Mouse (Mus musculus): Measurements from ENCODE around the gene Urgcp. TPM values are rescaled to one million over a fixed set of nuclear protein-coding genes. Genes with fewer than 3 reads are reported as not detected.

Urgcp gene
- total RNA-seq, 2 experiments from 2014 or later: 38.8 to 48.7 TPM

- DNase-seq (ENCODE audit: low spot score): no peak
Measured at GRCm38 (mm10) chr11:5715630-5716105, 46.5 kb downstream of the Urgcp start, which contains the start of gene Mrps24. TSS of gene Mrps24 (minus strand) at chr11:5715680.

- DNase-seq (ENCODE audit: low spot score): no peak
Measured at GRCm38 (mm10) chr11:5715179-5715578, 47.0 kb downstream of the Urgcp start.

GRCm38 (mm10) chr11:5707530-5708353 lies 54.4 kb downstream of the Urgcp start:
- peak; percentile 89 for DNase-seq (ENCODE audit: low spot score)

GRCm38 (mm10) chr11:5706874-5707529 lies 55.2 kb downstream of the Urgcp start:
- no peak for DNase-seq (ENCODE audit: low spot score)

- no peak for DNase-seq (ENCODE audit: low spot score)
Measured at GRCm38 (mm10) chr11:5705972-5706371, 56.2 kb downstream of the Urgcp start.

GRCm38 (mm10) chr11:5703341-5703740 lies 58.8 kb downstream of the Urgcp start:
- no peak for DNase-seq (ENCODE audit: low spot score)

GRCm38 (mm10) chr11:5702957-5703332 lies 59.2 kb downstream of the Urgcp start:
- DNase-seq (ENCODE audit: low spot score): no peak

DNA sequence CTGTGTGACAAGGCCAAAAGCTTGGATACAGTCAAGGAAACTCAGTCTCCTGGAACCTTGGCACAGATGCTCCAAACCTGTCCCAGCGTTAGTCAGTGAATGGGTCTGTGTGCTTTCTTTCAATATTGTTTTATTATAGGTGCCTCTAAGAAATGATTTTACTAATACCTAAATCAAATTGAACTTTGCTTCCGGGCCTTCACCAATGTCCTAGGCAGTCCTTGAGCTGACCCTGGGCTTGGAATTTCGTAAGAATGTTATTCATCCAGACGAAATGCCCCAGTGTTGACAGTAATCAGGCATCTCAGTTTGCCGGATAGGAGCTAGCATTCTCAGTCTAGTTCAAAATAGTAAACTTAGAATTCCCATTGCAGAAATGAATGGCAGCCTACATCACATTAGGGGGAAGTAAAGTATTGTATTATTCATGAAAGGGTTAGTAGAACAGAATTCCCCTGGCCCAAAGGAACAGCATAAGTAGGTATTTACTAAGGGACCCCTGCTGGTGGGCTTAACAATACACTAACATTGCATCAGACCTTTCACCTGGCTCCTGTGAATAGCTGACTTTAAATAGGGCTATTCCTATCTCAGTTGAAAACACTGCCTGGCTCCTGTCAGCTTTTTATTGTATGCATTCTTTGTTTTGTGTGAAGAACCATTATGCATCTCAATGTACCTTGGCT lies 59.8 kb downstream of the Urgcp start:
- no peak for DNase-seq (ENCODE audit: low spot score)

GRCm38 (mm10) chr11:5701821-5702220 lies 60.4 kb downstream of the Urgcp start:
- DNase-seq (ENCODE audit: low spot score): no peak

DNA sequence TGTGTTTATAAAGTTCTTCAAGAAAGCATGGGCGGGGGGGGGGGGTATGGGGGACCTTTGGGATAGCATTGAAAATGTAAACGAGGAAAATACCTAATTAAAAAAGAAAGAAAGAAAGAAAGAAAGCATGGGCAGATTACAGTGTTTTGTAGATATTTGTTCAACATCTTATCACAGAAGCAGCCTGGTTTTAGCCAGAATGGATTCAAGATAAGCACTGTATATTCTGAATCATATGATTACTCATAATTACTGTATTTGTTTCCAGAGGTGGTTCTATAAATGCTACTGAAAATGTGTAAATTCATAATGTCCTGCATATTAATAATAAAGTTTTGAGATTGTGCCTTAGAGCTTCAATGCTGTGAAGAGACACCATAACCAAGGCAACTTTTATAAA lies 60.9 kb downstream of the Urgcp start:
- DNase-seq (ENCODE audit: low spot score): no peak

- no peak for DNase-seq (ENCODE audit: low spot score)
Measured at GRCm38 (mm10) chr11:5700808-5701207, 61.4 kb downstream of the Urgcp start.

GRCm38 (mm10) chr11:5691775-5692174 lies 70.4 kb downstream of the Urgcp start:
- DNase-seq (ENCODE audit: low spot score): peak; percentile 33

DNA sequence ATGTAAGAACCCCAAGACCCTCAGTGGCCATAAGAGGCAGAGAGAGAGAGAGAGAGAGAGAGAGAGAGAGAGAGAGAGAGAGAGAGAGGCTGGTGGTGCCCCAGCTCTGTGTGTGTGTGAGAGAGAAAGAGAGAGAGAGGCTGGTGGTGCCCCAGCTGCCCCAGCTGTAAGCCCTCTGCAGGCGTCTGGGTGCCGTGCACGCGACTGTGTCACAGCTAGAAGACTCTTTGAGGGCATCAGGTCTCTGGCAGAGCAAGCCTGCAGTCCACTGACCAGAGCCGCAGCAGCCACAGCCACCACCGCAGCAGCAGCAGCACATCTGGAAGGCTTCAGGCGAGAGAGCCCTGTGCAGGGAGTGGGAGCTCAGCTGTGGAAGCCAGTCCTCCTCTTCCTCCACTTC lies 77.9 kb downstream of the Urgcp start:
- no peak for DNase-seq (ENCODE audit: low spot score)

GRCm38 (mm10) chr11:5682541-5682940 lies 79.6 kb downstream of the Urgcp start:
- DNase-seq (ENCODE audit: low spot score): no peak

Other genes starting within 250 kb of the Urgcp start
- gene Xbp1, start 241.7 kb downstream of the Urgcp start, total RNA-seq (2021): 10 to 100 TPM; 64.1 to 66.8 TPM
- gene Ccdc117, start 220.2 kb downstream of the Urgcp start, total RNA-seq (2021): 10 to 100 TPM; 22.0 to 24.7 TPM
- not detected for gene Ankrd36, start 192.7 kb downstream of the Urgcp start, total RNA-seq (2021)
- 100 to 1,000 TPM in 1 of 2 experiments, 10 to 100 TPM in 1; 95.5 to 103 TPM for gene Mrps24, start 46.7 kb downstream of the Urgcp start, total RNA-seq (2021)
- 10 to 100 TPM; 11.1 to 12.7 TPM for gene Dbnl, start 26.1 kb upstream of the Urgcp start, total RNA-seq (2021)
- 1,000 to 10,000 TPM; 2,496 to 2,633 TPM for gene Pgam2, start 41.4 kb upstream of the Urgcp start, total RNA-seq (2021)
- gene Polm, start 75.6 kb upstream of the Urgcp start, total RNA-seq (2021): 1 to 10 TPM; 2.0 to 2.3 TPM
- gene Aebp1, start 99.6 kb upstream of the Urgcp start, total RNA-seq (2021): 10 to 100 TPM; 61.2 to 83.6 TPM
- 10 to 100 TPM; 44.5 to 45.6 TPM for gene Pold2, start 115.9 kb upstream of the Urgcp start, total RNA-seq (2021)
- not detected for gene Myl7, start 136.4 kb upstream of the Urgcp start, total RNA-seq (2021)
- gene Gck, start 187.7 kb upstream of the Urgcp start, total RNA-seq (2021): 1 to 10 TPM; 2.0 to 3.3 TPM
- 10 to 100 TPM; 37.0 to 44.9 TPM for gene Ykt6, start 193.3 kb upstream of the Urgcp start, total RNA-seq (2021)